Mouse (Mus musculus): ENCODE data around the gene Zfp503. TPM values are rescaled to one million over a fixed set of nuclear protein-coding genes. Genes with fewer than 3 reads are reported as not detected.
A peak's percentile ranks its signal among the peaks of the same experiment; 100 is the strongest.

Gene Zfp503
- total RNA-seq (2014; rRNA removed) (9.1 and 10.1 TPM in 2 replicates), polyA plus RNA-seq (2015; fragmentation: Nextera tagmentation; extraction: Ambion mirVana) (4.2 and 4.3 TPM in 2 replicates)

DNA sequence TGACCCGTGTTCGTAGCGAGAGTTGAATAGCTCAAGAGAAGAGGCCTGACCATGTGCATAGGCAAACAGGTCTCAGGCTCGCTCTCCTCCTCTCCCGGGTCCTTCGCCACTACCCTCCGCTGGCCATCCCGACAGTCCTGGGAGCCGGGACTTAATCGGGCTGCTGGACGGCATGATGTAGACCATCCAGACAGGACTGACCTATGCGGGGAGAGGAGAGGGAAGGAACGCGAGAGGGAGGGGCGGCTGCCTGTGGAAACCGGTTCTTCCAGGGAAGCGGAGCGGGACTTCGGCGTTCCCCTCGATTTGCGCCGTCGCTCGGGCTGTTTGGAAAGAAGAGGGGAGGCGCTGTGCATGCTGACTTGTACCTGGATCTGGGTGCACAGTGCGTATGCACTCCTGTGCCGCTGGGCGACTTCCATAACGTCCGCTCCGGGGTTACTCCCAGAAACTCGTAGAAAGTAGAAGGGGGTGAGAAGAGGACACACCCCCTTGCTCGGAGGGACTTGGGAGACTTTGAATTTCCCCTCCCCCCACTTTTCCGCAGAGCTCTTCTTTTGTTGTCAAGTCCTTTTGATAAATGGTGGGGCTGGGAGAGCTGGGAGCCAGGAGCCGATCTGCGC is at the start of gene Zfp503:
Gene Zfp503 (minus strand): TSS at position 311 of the 623 bp plus-strand sequence.
- H3K9me3 ChIP-seq (ENCODE audit: low read length), result no peaks in the 10 kb centered on the region
- H3K4me1 ChIP-seq (ENCODE audit: insufficient read depth, low read length), result peaks cover 7% of the 10 kb centered on the region; the same call in 1 of the 2 replicates
- peak within 1 kb of the TSS; percentile 78 for H3K4me3 ChIP-seq (ENCODE audit: low read depth, low read length)
- peak within 1 kb of the TSS; percentile 91 for H3K4me2 ChIP-seq (ENCODE audit: low read depth, low read length, poor library complexity, severe bottlenecking)
- DNase-seq (ENCODE audit: low spot score) (peak; percentile 64), ATAC-seq (ENCODE audit: low FRiP score) (no peak)
- peaks cover 38% of the 10 kb centered on the region for H3K27me3 ChIP-seq (ENCODE audit: insufficient read depth, low read length)
- H3K36me3 ChIP-seq (ENCODE audit: insufficient read depth, low read length), result no peaks in the 10 kb centered on the region
- peak; percentile 41 for TF ChIP-seq CTCF (IDR thresholded peaks at IDR 0.05)
- H3K9ac ChIP-seq (replicated peaks; ENCODE audit: low read length, poor library complexity, severe bottlenecking), result no peak within 1 kb of the TSS
- under 1% methylated on average over 37 of the region's 37 CpGs for WGBS
- H3K27ac ChIP-seq (ENCODE audit: low read depth, low read length), result peak within 1 kb of the TSS; percentile 38; the same call in 1 of the 2 replicates

DNA sequence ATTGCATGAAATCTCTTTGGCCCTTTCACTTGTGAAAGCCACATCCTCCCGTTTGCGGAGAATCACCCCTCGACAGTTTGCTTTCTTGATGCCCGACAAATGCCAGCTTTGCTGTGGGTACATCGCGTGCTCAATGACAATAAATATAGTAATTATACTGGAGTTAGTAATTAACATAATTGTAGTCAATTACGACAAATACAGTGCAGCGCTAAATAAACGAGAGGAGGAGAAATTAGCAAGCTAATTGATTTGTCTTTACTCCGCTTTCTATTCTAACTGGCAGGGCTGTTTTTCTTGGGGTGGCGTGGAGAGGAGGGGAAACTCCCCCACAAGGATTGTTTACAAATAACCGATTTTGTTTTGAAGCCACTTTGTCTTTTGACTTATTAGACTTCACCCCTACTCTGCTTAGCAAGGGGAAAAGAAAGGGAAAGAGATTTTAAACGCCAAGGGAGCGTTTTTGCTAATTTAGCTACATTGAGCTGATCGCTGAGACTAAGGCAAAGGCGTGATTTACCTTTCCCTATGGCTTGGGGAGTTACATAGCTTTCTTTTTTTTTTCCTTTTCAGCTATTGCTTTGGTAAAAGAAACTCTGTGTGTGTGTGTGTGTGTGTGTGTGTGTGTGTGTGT is 48.2 kb upstream of the Zfp503 start:
- H3K9me3 ChIP-seq (ENCODE audit: low read length), result no peaks in the 10 kb centered on the region
- H3K4me2 ChIP-seq (ENCODE audit: low read depth, low read length, poor library complexity, severe bottlenecking), result 0 out of 2 replicates have a peak overlapping the region, but pooled peaks have one; percentile 7
- no peak overlapping the region for H3K4me3 ChIP-seq (ENCODE audit: low read depth, low read length)
- no peak overlapping the region for H3K9ac ChIP-seq (replicated peaks; ENCODE audit: low read length, poor library complexity, severe bottlenecking)
- no peak for TF ChIP-seq CTCF (IDR thresholded peaks at IDR 0.05)
- no peak for ATAC-seq (ENCODE audit: low FRiP score)
- H3K4me1 ChIP-seq (ENCODE audit: insufficient read depth, low read length), result no peaks in the 10 kb centered on the region
- H3K36me3 ChIP-seq (ENCODE audit: insufficient read depth, low read length), result no peaks in the 10 kb centered on the region
- 29% methylated on average over 16 of the region's 16 CpGs for WGBS
- no peak overlapping the region for H3K27ac ChIP-seq (ENCODE audit: low read depth, low read length)
- peaks cover 7% of the 10 kb centered on the region; the same call in 1 of the 2 replicates for H3K27me3 ChIP-seq (ENCODE audit: insufficient read depth, low read length)
- DNase-seq (ENCODE audit: low spot score), result no peak

DNA sequence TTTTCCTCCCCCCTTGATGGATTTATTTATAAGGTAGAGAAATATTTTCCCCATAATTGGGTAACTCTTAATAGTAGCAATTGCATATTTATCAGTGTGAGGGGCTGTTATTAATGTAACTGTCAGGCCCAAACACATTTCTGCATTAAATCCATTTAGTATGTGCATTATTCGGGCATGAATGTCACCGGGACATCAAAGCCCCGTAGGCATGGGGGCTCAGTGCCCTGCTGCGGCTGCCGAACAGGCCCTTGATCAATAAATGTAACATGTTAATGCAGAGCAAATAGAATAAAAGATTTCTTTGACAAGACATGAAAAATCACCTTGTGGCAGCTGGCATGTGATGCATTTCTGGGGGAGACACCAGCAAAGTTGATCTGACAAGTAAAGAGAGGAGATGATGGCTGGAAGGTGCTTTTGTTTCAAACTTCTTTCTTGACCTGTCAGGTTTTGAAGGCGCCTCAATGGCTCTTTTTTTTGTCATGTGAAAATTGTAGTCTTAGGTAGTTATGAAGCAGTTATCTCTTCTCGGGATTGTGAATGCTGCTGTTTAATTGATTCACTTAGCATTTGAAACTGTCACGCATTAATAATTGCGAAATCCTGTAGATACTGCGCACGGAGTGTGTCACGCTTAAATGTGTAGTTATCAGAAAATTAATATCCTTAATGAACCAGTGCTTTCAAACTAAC is 47.5 kb upstream of the Zfp503 start:
- WGBS, result 29% methylated on average over 12 of the region's 12 CpGs
- Histone ChIP-seq H3K36me3 (ENCODE audit: insufficient read depth, low read length) (no peaks in the 10 kb centered on the region), H3K4me3 (ENCODE audit: low read depth, low read length) (no peak overlapping the region), H3K4me1 (ENCODE audit: insufficient read depth, low read length) (no peaks in the 10 kb centered on the region), H3K27ac (ENCODE audit: low read depth, low read length) (no peak overlapping the region), H3K4me2 (ENCODE audit: low read depth, low read length, poor library complexity, severe bottlenecking) (0 out of 2 replicates have a peak overlapping the region, but pooled peaks have one; percentile 7), H3K9ac (replicated peaks; ENCODE audit: low read length, poor library complexity, severe bottlenecking) (no peak overlapping the region), H3K9me3 (ENCODE audit: low read length) (no peaks in the 10 kb centered on the region), H3K27me3 (ENCODE audit: insufficient read depth, low read length) (peaks cover 7% of the 10 kb centered on the region; the same call in 1 of the 2 replicates)
- no peak for TF ChIP-seq CTCF (IDR thresholded peaks at IDR 0.05)
- ATAC-seq (ENCODE audit: low FRiP score), result no peak
- DNase-seq (ENCODE audit: low spot score), result no peak

DNA sequence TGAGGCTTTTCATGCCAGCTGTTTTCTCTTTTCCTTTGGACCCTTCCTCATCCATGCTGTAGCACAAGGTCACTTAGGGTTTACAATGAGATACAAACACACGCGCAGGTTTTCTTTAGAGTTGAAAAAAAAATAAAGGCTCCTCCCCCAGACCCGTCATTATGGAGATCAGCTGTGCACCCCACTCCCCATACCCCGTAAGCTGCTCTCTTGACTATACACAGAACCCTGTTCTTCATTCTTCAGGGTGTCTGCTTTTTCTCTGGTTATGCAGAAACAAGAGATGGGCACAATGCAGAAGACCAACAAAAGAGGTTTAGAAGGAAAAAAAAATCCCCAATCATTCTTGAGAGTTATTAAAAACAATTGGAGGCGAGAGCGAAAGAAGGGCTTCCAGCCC is 46.9 kb upstream of the Zfp503 start:
- no peaks in the 10 kb centered on the region for H3K9me3 ChIP-seq (ENCODE audit: low read length)
- DNase-seq (ENCODE audit: low spot score) (no peak), ATAC-seq (ENCODE audit: low FRiP score) (no peak)
- peaks cover 4% of the 10 kb centered on the region; the same call in 1 of the 2 replicates for H3K27me3 ChIP-seq (ENCODE audit: insufficient read depth, low read length)
- H3K36me3 ChIP-seq (ENCODE audit: insufficient read depth, low read length), result no peaks in the 10 kb centered on the region
- no peak overlapping the region for H3K27ac ChIP-seq (ENCODE audit: low read depth, low read length)
- TF ChIP-seq CTCF (IDR thresholded peaks at IDR 0.05), result no peak
- WGBS, result 37% methylated on average over 6 of the region's 6 CpGs
- no peak overlapping the region for H3K4me3 ChIP-seq (ENCODE audit: low read depth, low read length)
- no peak overlapping the region for H3K9ac ChIP-seq (replicated peaks; ENCODE audit: low read length, poor library complexity, severe bottlenecking)
- no peak overlapping the region for H3K4me2 ChIP-seq (ENCODE audit: low read depth, low read length, poor library complexity, severe bottlenecking)
- no peaks in the 10 kb centered on the region for H3K4me1 ChIP-seq (ENCODE audit: insufficient read depth, low read length)

DNA sequence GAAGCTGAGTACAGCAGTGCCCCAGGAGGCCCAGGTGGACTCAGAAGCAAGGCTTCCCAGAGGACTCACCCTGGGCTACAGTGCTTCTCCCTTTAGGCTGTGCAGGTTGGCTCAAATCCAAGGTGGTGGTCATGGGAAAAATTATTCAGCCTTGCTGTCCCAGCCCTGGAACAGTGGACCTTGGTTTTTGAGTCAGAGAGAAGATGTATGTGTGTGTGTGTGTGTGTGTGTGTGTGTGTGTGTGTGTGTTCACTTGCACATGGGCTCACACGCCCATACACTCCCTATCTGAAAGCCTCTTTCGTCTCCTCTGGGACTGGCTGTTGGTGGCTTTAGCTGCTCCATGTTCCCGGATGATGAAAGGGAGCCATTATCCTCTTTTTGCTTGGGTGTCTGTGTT is 46.5 kb upstream of the Zfp503 start:
- Histone ChIP-seq H3K27ac (ENCODE audit: low read depth, low read length) (no peak overlapping the region), H3K9me3 (ENCODE audit: low read length) (no peaks in the 10 kb centered on the region), H3K27me3 (ENCODE audit: insufficient read depth, low read length) (peaks cover 4% of the 10 kb centered on the region; the same call in 1 of the 2 replicates), H3K4me3 (ENCODE audit: low read depth, low read length) (no peak overlapping the region), H3K4me2 (ENCODE audit: low read depth, low read length, poor library complexity, severe bottlenecking) (no peak overlapping the region), H3K9ac (replicated peaks; ENCODE audit: low read length, poor library complexity, severe bottlenecking) (no peak overlapping the region), H3K36me3 (ENCODE audit: insufficient read depth, low read length) (no peaks in the 10 kb centered on the region), H3K4me1 (ENCODE audit: insufficient read depth, low read length) (no peaks in the 10 kb centered on the region)
- peak; percentile 22 for DNase-seq (ENCODE audit: low spot score)
- 32% methylated on average over 3 of the region's 3 CpGs for WGBS
- TF ChIP-seq CTCF (IDR thresholded peaks at IDR 0.05), result no peak
- no peak for ATAC-seq (ENCODE audit: low FRiP score)

Measured in midbrain, postnatal 0 days (tissue).